Mouse (Mus musculus): ENCODE measurements around the gene Dnmt3b. TPM values are rescaled to one million over a fixed set of nuclear protein-coding genes. Genes with fewer than 3 reads are reported as not detected.

Gene Dnmt3b
- polyA plus RNA-seq (2012; ENCODE audit: insufficient read depth, insufficient read length, low replicate concordance, missing spikeins): not detected in 2 replicates

- peaks cover 9% of the 10 kb centered on the region for H3K4me1 ChIP-seq (ENCODE audit: control insufficient read depth, insufficient read depth, low read length)
- under 1% methylated on average over 87 of the region's 93 CpGs for WGBS
- TF ChIP-seq CTCF (IDR thresholded peaks at IDR 0.05; ENCODE audit: insufficient read depth, low read depth, low read length) (peak; percentile 11; the same call in 1 of the 2 replicates), POLR2A (IDR thresholded peaks at IDR 0.05; ENCODE audit: insufficient read depth, low read depth, low read length) (0 out of 2 replicates have a peak, but pooled peaks have one; percentile 27)
- H3K4me3 ChIP-seq (ENCODE audit: insufficient read depth, low read depth, low read length): peak within 1 kb of the TSS; percentile 98
- H3K27ac ChIP-seq (ENCODE audit: insufficient read depth, low read depth, low read length): no peak within 1 kb of the TSS
These were observed at the start of gene Dnmt3b for GRCm38 (mm10) chr2:153649298-153650013. Dnmt3b (plus strand) TSS chr2:153649450.

GRCm38 (mm10) chr2:153600021-153600666 lies 49.1 kb upstream of the Dnmt3b start:
- H3K27ac ChIP-seq (ENCODE audit: insufficient read depth, low read depth, low read length): no peak overlapping the region
- TF ChIP-seq CTCF (IDR thresholded peaks at IDR 0.05; ENCODE audit: insufficient read depth, low read depth, low read length) (no peak), POLR2A (IDR thresholded peaks at IDR 0.05; ENCODE audit: insufficient read depth, low read depth, low read length) (no peak)
- H3K4me1 ChIP-seq (ENCODE audit: control insufficient read depth, insufficient read depth, low read length): peaks cover 22% of the 10 kb centered on the region
- WGBS: 57% methylated on average over 6 of the region's 6 CpGs
- no peak overlapping the region for H3K4me3 ChIP-seq (ENCODE audit: insufficient read depth, low read depth, low read length)

- H3K27ac ChIP-seq (ENCODE audit: insufficient read depth, low read depth, low read length): no peak overlapping the region
- 39% methylated on average over 16 of the region's 16 CpGs for WGBS
- TF ChIP-seq CTCF (IDR thresholded peaks at IDR 0.05; ENCODE audit: insufficient read depth, low read depth, low read length) (no peak), POLR2A (IDR thresholded peaks at IDR 0.05; ENCODE audit: insufficient read depth, low read depth, low read length) (no peak)
These were observed 48.3 kb upstream of the Dnmt3b start for GRCm38 (mm10) chr2:153600667-153601648.

DNA sequence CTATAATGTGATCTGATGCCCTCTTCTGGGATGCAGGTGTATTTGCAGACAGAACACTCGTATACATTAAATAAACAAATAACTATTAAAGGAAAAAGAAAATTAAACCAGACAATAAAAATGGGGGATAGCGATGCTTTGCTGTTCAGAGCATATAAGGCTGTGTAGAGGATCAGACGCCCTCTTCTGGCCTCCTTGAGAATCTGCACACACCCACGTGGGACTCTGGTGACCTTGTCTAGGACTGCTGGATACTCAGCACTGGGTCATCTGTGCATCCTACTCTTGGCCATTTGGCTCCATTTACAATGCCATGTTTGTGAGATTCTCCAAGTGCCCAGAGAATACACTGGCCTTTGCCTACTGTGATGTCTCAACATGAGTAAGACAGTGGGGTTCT lies 45.5 kb upstream of the Dnmt3b start:
- peaks cover 12% of the 10 kb centered on the region for H3K4me1 ChIP-seq (ENCODE audit: control insufficient read depth, insufficient read depth, low read length)
- no peak for TF ChIP-seq POLR2A (IDR thresholded peaks at IDR 0.05; ENCODE audit: insufficient read depth, low read depth, low read length)
- no peak for TF ChIP-seq CTCF (IDR thresholded peaks at IDR 0.05; ENCODE audit: insufficient read depth, low read depth, low read length)
- H3K4me3 ChIP-seq (ENCODE audit: insufficient read depth, low read depth, low read length): no peak overlapping the region
- H3K27ac ChIP-seq (ENCODE audit: insufficient read depth, low read depth, low read length): no peak overlapping the region
- 45% methylated on average over 4 of the region's 4 CpGs for WGBS

More at GRCm38 (mm10) chr2:153600667-153601648, 48.3 kb upstream of the Dnmt3b start:
- peaks cover 22% of the 10 kb centered on the region for H3K4me1 ChIP-seq (ENCODE audit: control insufficient read depth, insufficient read depth, low read length)
- H3K4me3 ChIP-seq (ENCODE audit: insufficient read depth, low read depth, low read length): no peak overlapping the region

GRCm38 (mm10) chr2:153606421-153606820 lies 42.8 kb upstream of the Dnmt3b start:
- H3K4me3 ChIP-seq (ENCODE audit: insufficient read depth, low read depth, low read length): no peak overlapping the region
- peaks cover 17% of the 10 kb centered on the region for H3K4me1 ChIP-seq (ENCODE audit: control insufficient read depth, insufficient read depth, low read length)
- WGBS: 84% methylated on average over 3 of the region's 3 CpGs
- H3K27ac ChIP-seq (ENCODE audit: insufficient read depth, low read depth, low read length): no peak overlapping the region
- TF ChIP-seq POLR2A (IDR thresholded peaks at IDR 0.05; ENCODE audit: insufficient read depth, low read depth, low read length) (no peak), CTCF (IDR thresholded peaks at IDR 0.05; ENCODE audit: insufficient read depth, low read depth, low read length) (no peak)

DNA sequence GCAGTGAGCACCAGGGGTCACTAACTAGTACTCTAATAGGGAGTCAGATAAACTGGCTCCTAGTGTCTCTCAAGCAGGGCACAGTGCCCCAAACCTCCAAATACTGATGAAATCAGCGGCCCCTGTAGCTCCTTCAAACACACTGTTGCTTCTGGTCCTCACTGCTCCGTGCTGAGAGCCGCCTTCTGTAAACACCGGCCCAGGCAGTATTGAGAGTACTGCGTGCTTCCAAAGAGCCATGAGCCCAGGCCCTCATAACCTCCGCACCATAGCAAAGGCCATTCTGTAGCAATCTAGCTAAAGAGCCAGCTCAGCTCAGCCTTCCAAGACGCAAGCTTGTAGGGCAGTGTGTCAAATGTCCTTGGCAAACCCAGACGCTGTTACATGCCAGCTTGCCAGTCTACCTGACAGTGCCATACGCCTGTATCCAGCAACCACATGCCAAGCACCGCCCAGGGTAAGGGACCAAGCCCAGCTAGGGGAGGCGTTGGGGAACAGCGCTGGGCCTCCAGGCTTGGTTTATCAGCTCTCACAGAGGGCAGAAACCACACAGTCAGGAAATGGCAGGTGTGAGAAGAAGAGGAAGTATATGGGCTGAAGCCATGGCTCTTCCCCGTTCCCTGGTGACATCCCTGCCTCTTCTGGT lies 41.3 kb upstream of the Dnmt3b start:
- WGBS: 72% methylated on average over 13 of the region's 13 CpGs
- TF ChIP-seq CTCF (IDR thresholded peaks at IDR 0.05; ENCODE audit: insufficient read depth, low read depth, low read length) (no peak), POLR2A (IDR thresholded peaks at IDR 0.05; ENCODE audit: insufficient read depth, low read depth, low read length) (no peak)
- Histone ChIP-seq H3K4me3 (ENCODE audit: insufficient read depth, low read depth, low read length) (no peak overlapping the region), H3K27ac (ENCODE audit: insufficient read depth, low read depth, low read length) (no peak overlapping the region), H3K4me1 (ENCODE audit: control insufficient read depth, insufficient read depth, low read length) (peaks cover 17% of the 10 kb centered on the region)

DNA sequence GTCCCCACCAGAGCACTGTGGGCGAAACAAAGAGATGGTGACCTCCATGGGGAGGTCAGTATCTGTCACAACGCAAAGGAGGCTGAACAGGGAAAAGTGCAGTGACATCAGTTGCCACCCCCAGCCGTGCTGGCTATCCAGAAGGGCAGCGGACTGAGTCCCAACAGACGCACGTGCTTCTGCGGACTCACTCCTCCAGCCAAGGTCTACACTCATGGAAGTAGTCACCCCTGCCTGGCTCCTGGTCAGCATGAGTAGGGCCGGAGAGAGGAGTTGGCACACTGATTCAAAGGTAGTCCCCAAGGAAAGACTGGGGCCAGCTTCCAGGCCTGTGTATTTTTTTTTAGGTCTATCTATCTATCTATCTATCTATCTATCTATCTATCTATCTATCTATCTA lies 40.2 kb upstream of the Dnmt3b start:
- Histone ChIP-seq H3K27ac (ENCODE audit: insufficient read depth, low read depth, low read length) (no peak overlapping the region), H3K4me1 (ENCODE audit: control insufficient read depth, insufficient read depth, low read length) (peaks cover 17% of the 10 kb centered on the region), H3K4me3 (ENCODE audit: insufficient read depth, low read depth, low read length) (no peak overlapping the region)
- no peak for TF ChIP-seq POLR2A (IDR thresholded peaks at IDR 0.05; ENCODE audit: insufficient read depth, low read depth, low read length)
- no peak for TF ChIP-seq CTCF (IDR thresholded peaks at IDR 0.05; ENCODE audit: insufficient read depth, low read depth, low read length)
- 73% methylated on average over 8 of the region's 8 CpGs for WGBS

- H3K27ac ChIP-seq (ENCODE audit: insufficient read depth, low read depth, low read length): no peak overlapping the region
- peaks cover 17% of the 10 kb centered on the region for H3K4me1 ChIP-seq (ENCODE audit: control insufficient read depth, insufficient read depth, low read length)
- no peak overlapping the region for H3K4me3 ChIP-seq (ENCODE audit: insufficient read depth, low read depth, low read length)
- no peak for TF ChIP-seq POLR2A (IDR thresholded peaks at IDR 0.05; ENCODE audit: insufficient read depth, low read depth, low read length)
- TF ChIP-seq CTCF (IDR thresholded peaks at IDR 0.05; ENCODE audit: insufficient read depth, low read depth, low read length): peak; percentile 58; the same call in 1 of the 2 replicates
- 27% methylated on average over 9 of the region's 9 CpGs for WGBS
These were observed 39.7 kb upstream of the Dnmt3b start for GRCm38 (mm10) chr2:153609548-153609947.

All from olfactory bulb, adult 2 months (tissue).